Mouse (Mus musculus): ENCODE measurements at regions not wholly inside any gene's neighbourhood (a gene's known extent, or its start where the extent isn't known, plus 50 kb on each side); places are given as distances from the start of the nearest gene placed in this dataset.
A peak's percentile ranks its signal among the peaks of the same experiment; 100 is the strongest.

- peak overlapping the region; percentile 41; the same call in 1 of the 2 replicates for H3K27ac ChIP-seq
- 25% methylated on average over 25 of the region's 25 CpGs for WGBS
- no peaks in the 10 kb centered on the region for H3K36me3 ChIP-seq
- no peak for ATAC-seq (ENCODE audit: borderline replicate concordance, extremely low read depth, low FRiP score, low TSS enrichment)
- peak overlapping the region; percentile 49 for H3K4me2 ChIP-seq
- no peaks in the 10 kb centered on the region for H3K9me3 ChIP-seq
- H3K27me3 ChIP-seq, result peaks cover 9% of the 10 kb centered on the region; the same call in 1 of the 2 replicates
- peak overlapping the region; percentile 6; the same call in 1 of the 2 replicates for H3K4me3 ChIP-seq
- peaks cover 54% of the 10 kb centered on the region for H3K4me1 ChIP-seq
- H3K9ac ChIP-seq, result no peak overlapping the region
These were observed 189.9 kb upstream of the Irx3 start for GRCm38 (mm10) chr8:91991542-91992452.

- Histone ChIP-seq H3K4me3 (no peak overlapping the region), H3K4me2 (peak overlapping the region; percentile 49), H3K27ac (peak overlapping the region; percentile 41; the same call in 1 of the 2 replicates), H3K36me3 (no peaks in the 10 kb centered on the region), H3K9ac (no peak overlapping the region), H3K27me3 (peaks cover 9% of the 10 kb centered on the region; the same call in 1 of the 2 replicates), H3K9me3 (no peaks in the 10 kb centered on the region), H3K4me1 (peaks cover 54% of the 10 kb centered on the region)
- no peak for ATAC-seq (ENCODE audit: borderline replicate concordance, extremely low read depth, low FRiP score, low TSS enrichment)
- WGBS, result 25% methylated on average over 5 of the region's 5 CpGs
These were observed 189.1 kb upstream of the Irx3 start for GRCm38 (mm10) chr8:91990952-91991351.

- no peak overlapping the region for H3K4me3 ChIP-seq
- WGBS, result 41% methylated on average over 3 of the region's 3 CpGs
- no peak for ATAC-seq (ENCODE audit: borderline replicate concordance, extremely low read depth, low FRiP score, low TSS enrichment)
- H3K9me3 ChIP-seq, result no peaks in the 10 kb centered on the region
- peaks cover 54% of the 10 kb centered on the region for H3K4me1 ChIP-seq
- H3K9ac ChIP-seq, result no peak overlapping the region
- H3K27ac ChIP-seq, result 0 out of 2 replicates have a peak overlapping the region, but pooled peaks have one; percentile 24
- H3K4me2 ChIP-seq, result no peak overlapping the region
- peaks cover 9% of the 10 kb centered on the region; the same call in 1 of the 2 replicates for H3K27me3 ChIP-seq
- no peaks in the 10 kb centered on the region for H3K36me3 ChIP-seq
These were observed 188.2 kb upstream of the Irx3 start for GRCm38 (mm10) chr8:91990048-91990447.

GRCm38 (mm10) chr8:91988866-91989633 is 187.2 kb upstream of the Irx3 start:
- ATAC-seq (ENCODE audit: borderline replicate concordance, extremely low read depth, low FRiP score, low TSS enrichment), result no peak
- no peaks in the 10 kb centered on the region for H3K9me3 ChIP-seq
- H3K9ac ChIP-seq, result no peak overlapping the region
- H3K4me2 ChIP-seq, result no peak overlapping the region
- 0 out of 2 replicates have a peak overlapping the region, but pooled peaks have one; percentile 27 for H3K27ac ChIP-seq
- H3K27me3 ChIP-seq, result peaks cover 9% of the 10 kb centered on the region; the same call in 1 of the 2 replicates
- peaks cover 50% of the 10 kb centered on the region for H3K4me1 ChIP-seq
- H3K36me3 ChIP-seq, result no peaks in the 10 kb centered on the region
- 43% methylated on average over 11 of the region's 11 CpGs for WGBS
- no peak overlapping the region for H3K4me3 ChIP-seq

GRCm38 (mm10) chr8:91987854-91988253 is 186.0 kb upstream of the Irx3 start:
- H3K4me3 ChIP-seq, result no peak overlapping the region
- H3K27me3 ChIP-seq, result peaks cover 4% of the 10 kb centered on the region; the same call in 1 of the 2 replicates
- H3K9ac ChIP-seq, result no peak overlapping the region
- H3K4me2 ChIP-seq, result no peak overlapping the region
- H3K9me3 ChIP-seq, result no peaks in the 10 kb centered on the region
- peak; percentile 78 for ATAC-seq (ENCODE audit: borderline replicate concordance, extremely low read depth, low FRiP score, low TSS enrichment)
- H3K36me3 ChIP-seq, result no peaks in the 10 kb centered on the region
- H3K4me1 ChIP-seq, result peaks cover 49% of the 10 kb centered on the region
- peak overlapping the region; percentile 50; the same call in 1 of the 2 replicates for H3K27ac ChIP-seq
- WGBS, result 23% methylated on average over 6 of the region's 6 CpGs

GRCm38 (mm10) chr8:91983171-91983570 is 181.3 kb upstream of the Irx3 start:
- no peak overlapping the region for H3K4me3 ChIP-seq
- ATAC-seq (ENCODE audit: borderline replicate concordance, extremely low read depth, low FRiP score, low TSS enrichment), result no peak
- H3K27me3 ChIP-seq, result no peaks in the 10 kb centered on the region
- no peak overlapping the region for H3K9ac ChIP-seq
- 66% methylated on average over 2 of the region's 2 CpGs for WGBS
- no peaks in the 10 kb centered on the region for H3K36me3 ChIP-seq
- H3K4me1 ChIP-seq, result peaks cover 11% of the 10 kb centered on the region
- H3K27ac ChIP-seq, result no peak overlapping the region
- H3K4me2 ChIP-seq, result no peak overlapping the region
- no peaks in the 10 kb centered on the region for H3K9me3 ChIP-seq

- Histone ChIP-seq H3K27me3 (0 out of 2 replicates have a peak, but pooled peaks cover 8% of the 10 kb centered on the region), H3K36me3 (no peaks in the 10 kb centered on the region), H3K4me3 (no peak overlapping the region), H3K27ac (peak overlapping the region; percentile 58), H3K9ac (no peak overlapping the region), H3K4me1 (peaks cover 14% of the 10 kb centered on the region), H3K4me2 (no peak overlapping the region), H3K9me3 (no peaks in the 10 kb centered on the region)
- no peak for ATAC-seq (ENCODE audit: borderline replicate concordance, extremely low read depth, low FRiP score, low TSS enrichment)
- 34% methylated on average over 9 of the region's 9 CpGs for WGBS
These were observed 175.2 kb upstream of the Irx3 start for GRCm38 (mm10) chr8:91976900-91977585.

GRCm38 (mm10) chr8:91975460-91975859 is 173.6 kb upstream of the Irx3 start:
- Histone ChIP-seq H3K36me3 (no peaks in the 10 kb centered on the region), H3K4me1 (peaks cover 23% of the 10 kb centered on the region), H3K27me3 (0 out of 2 replicates have a peak, but pooled peaks cover 11% of the 10 kb centered on the region), H3K9ac (no peak overlapping the region), H3K9me3 (no peaks in the 10 kb centered on the region), H3K4me3 (no peak overlapping the region), H3K27ac (no peak overlapping the region), H3K4me2 (no peak overlapping the region)
- ATAC-seq (ENCODE audit: borderline replicate concordance, extremely low read depth, low FRiP score, low TSS enrichment), result no peak
- WGBS, result 69% methylated on average over 2 of the region's 2 CpGs

GRCm38 (mm10) chr8:91974636-91975035 is 172.8 kb upstream of the Irx3 start:
- ATAC-seq (ENCODE audit: borderline replicate concordance, extremely low read depth, low FRiP score, low TSS enrichment), result no peak
- H3K4me3 ChIP-seq, result no peak overlapping the region
- H3K27me3 ChIP-seq, result 0 out of 2 replicates have a peak, but pooled peaks cover 13% of the 10 kb centered on the region
- WGBS, result 86% methylated on average over 3 of the region's 3 CpGs
- H3K36me3 ChIP-seq, result no peaks in the 10 kb centered on the region
- no peak overlapping the region for H3K27ac ChIP-seq
- H3K4me1 ChIP-seq, result peaks cover 26% of the 10 kb centered on the region
- H3K9ac ChIP-seq, result no peak overlapping the region
- H3K4me2 ChIP-seq, result no peak overlapping the region
- H3K9me3 ChIP-seq, result no peaks in the 10 kb centered on the region

GRCm38 (mm10) chr8:91973951-91974439 is 172.1 kb upstream of the Irx3 start:
- Histone ChIP-seq H3K4me2 (no peak overlapping the region), H3K27ac (no peak overlapping the region), H3K27me3 (0 out of 2 replicates have a peak, but pooled peaks cover 13% of the 10 kb centered on the region), H3K9me3 (no peaks in the 10 kb centered on the region), H3K4me3 (no peak overlapping the region), H3K9ac (no peak overlapping the region), H3K36me3 (no peaks in the 10 kb centered on the region), H3K4me1 (peaks cover 33% of the 10 kb centered on the region)
- ATAC-seq (ENCODE audit: borderline replicate concordance, extremely low read depth, low FRiP score, low TSS enrichment), result no peak
- 57% methylated on average over 18 of the region's 18 CpGs for WGBS

- H3K27me3 ChIP-seq, result peaks cover 12% of the 10 kb centered on the region; the same call in 1 of the 2 replicates
- peaks cover 40% of the 10 kb centered on the region for H3K4me1 ChIP-seq
- no peak for ATAC-seq (ENCODE audit: borderline replicate concordance, extremely low read depth, low FRiP score, low TSS enrichment)
- no peak overlapping the region for H3K9ac ChIP-seq
- H3K36me3 ChIP-seq, result no peaks in the 10 kb centered on the region
- WGBS, result 3% methylated on average over 16 of the region's 16 CpGs
- H3K9me3 ChIP-seq, result no peaks in the 10 kb centered on the region
- no peak overlapping the region for H3K27ac ChIP-seq
- peak overlapping the region; percentile 63 for H3K4me2 ChIP-seq
- peak overlapping the region; percentile 29 for H3K4me3 ChIP-seq
These were observed 165.5 kb upstream of the Irx3 start for GRCm38 (mm10) chr8:91967407-91967806.
